Mouse (Mus musculus): Measurements from ENCODE around the gene Ccdc85c.

GRCm38 (mm10) chr12:108297033-108297432 lies 21.8 kb upstream of the Ccdc85c start:
- TF ChIP-seq MAX (IDR thresholded peaks at IDR 0.05) (no peak), MYOG (IDR thresholded peaks at IDR 0.05; ENCODE audit: control insufficient read depth, extremely low read depth, insufficient read length) (no peak), CTCF (IDR thresholded peaks at IDR 0.05; ENCODE audit: control insufficient read depth, insufficient read depth, insufficient read length) (no peak), USF1 (IDR thresholded peaks at IDR 0.05; ENCODE audit: low read depth) (no peak)
